Mouse (Mus musculus): ENCODE measurements at regions not wholly inside any gene's neighbourhood (a gene's known extent, or its start where the extent isn't known, plus 50 kb on each side); places are given as distances from the start of the nearest gene placed in this dataset.

DNA sequence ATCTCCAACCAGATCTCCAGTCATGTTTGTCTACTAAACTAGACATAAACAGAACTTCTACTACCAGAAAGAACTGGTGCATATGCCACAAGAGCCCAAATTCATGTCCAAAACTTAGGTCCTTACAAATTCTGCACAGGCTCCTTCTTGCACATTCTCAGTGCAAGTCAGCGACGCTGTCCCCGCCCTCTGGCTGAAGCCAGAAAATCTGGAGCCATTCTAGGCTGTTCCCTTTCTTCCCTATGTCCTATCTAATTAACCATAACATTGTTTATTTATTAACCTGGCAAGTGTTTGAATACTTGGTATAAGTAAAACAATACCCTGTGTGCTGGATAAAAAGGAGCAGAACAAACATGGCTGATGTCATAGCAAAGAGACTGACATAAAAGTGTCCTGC, 122.7 kb downstream of the Tent5c start:
- H3K9ac ChIP-seq (ENCODE audit: low read length), result no peak overlapping the region
- no peak for ATAC-seq (ENCODE audit: insufficient number of reproducible peaks, low FRiP score, low TSS enrichment, low read depth)
- no peak overlapping the region for H3K27ac ChIP-seq (replicated peaks; ENCODE audit: low read depth, low read length)
- 95% methylated on average over 3 of the region's 3 CpGs for WGBS
- H3K4me3 ChIP-seq (ENCODE audit: low read depth, low read length), result no peak overlapping the region
- peak; percentile 17 for DNase-seq (ENCODE audit: low spot score)
- H3K9me3 ChIP-seq (ENCODE audit: control insufficient read depth, low read length), result no peaks in the 10 kb centered on the region
- H3K36me3 ChIP-seq (ENCODE audit: control insufficient read depth, insufficient read depth, low read length), result no peaks in the 10 kb centered on the region
- no peaks in the 10 kb centered on the region for H3K4me1 ChIP-seq (ENCODE audit: control insufficient read depth, insufficient read depth, low read length)
- H3K4me2 ChIP-seq (ENCODE audit: low read depth, severe bottlenecking), result no peak overlapping the region
- H3K27me3 ChIP-seq (ENCODE audit: control insufficient read depth, insufficient read depth, low read length), result no peaks in the 10 kb centered on the region

GRCm38 (mm10) chr3:100365354-100365945, 123.7 kb downstream of the Tent5c start:
- ATAC-seq (ENCODE audit: insufficient number of reproducible peaks, low FRiP score, low TSS enrichment, low read depth), result no peak
- no peaks in the 10 kb centered on the region for H3K27me3 ChIP-seq (ENCODE audit: control insufficient read depth, insufficient read depth, low read length)
- no peak overlapping the region for H3K27ac ChIP-seq (replicated peaks; ENCODE audit: low read depth, low read length)
- H3K4me2 ChIP-seq (ENCODE audit: low read depth, severe bottlenecking), result no peak overlapping the region
- DNase-seq (ENCODE audit: low spot score), result peak; percentile 34
- WGBS, result 75% methylated on average over 3 of the region's 3 CpGs
- no peak overlapping the region for H3K9ac ChIP-seq (ENCODE audit: low read length)
- H3K4me1 ChIP-seq (ENCODE audit: control insufficient read depth, insufficient read depth, low read length), result no peaks in the 10 kb centered on the region
- no peak overlapping the region for H3K4me3 ChIP-seq (ENCODE audit: low read depth, low read length)
- no peaks in the 10 kb centered on the region for H3K36me3 ChIP-seq (ENCODE audit: control insufficient read depth, insufficient read depth, low read length)
- no peaks in the 10 kb centered on the region for H3K9me3 ChIP-seq (ENCODE audit: control insufficient read depth, low read length)

GRCm38 (mm10) chr3:100364706-100365105, 124.4 kb downstream of the Tent5c start:
- H3K27ac ChIP-seq (replicated peaks; ENCODE audit: low read depth, low read length), result no peak overlapping the region
- no peaks in the 10 kb centered on the region for H3K9me3 ChIP-seq (ENCODE audit: control insufficient read depth, low read length)
- WGBS, result 75% methylated on average over 2 of the region's 2 CpGs
- no peaks in the 10 kb centered on the region for H3K36me3 ChIP-seq (ENCODE audit: control insufficient read depth, insufficient read depth, low read length)
- no peaks in the 10 kb centered on the region for H3K27me3 ChIP-seq (ENCODE audit: control insufficient read depth, insufficient read depth, low read length)
- ATAC-seq (ENCODE audit: insufficient number of reproducible peaks, low FRiP score, low TSS enrichment, low read depth), result no peak
- no peak overlapping the region for H3K9ac ChIP-seq (ENCODE audit: low read length)
- DNase-seq (ENCODE audit: low spot score), result no peak
- no peak overlapping the region for H3K4me2 ChIP-seq (ENCODE audit: low read depth, severe bottlenecking)
- H3K4me3 ChIP-seq (ENCODE audit: low read depth, low read length), result no peak overlapping the region
- no peaks in the 10 kb centered on the region for H3K4me1 ChIP-seq (ENCODE audit: control insufficient read depth, insufficient read depth, low read length)

GRCm38 (mm10) chr3:100362983-100363382, 126.1 kb downstream of the Tent5c start:
- no peak for ATAC-seq (ENCODE audit: insufficient number of reproducible peaks, low FRiP score, low TSS enrichment, low read depth)
- Histone ChIP-seq H3K4me1 (ENCODE audit: control insufficient read depth, insufficient read depth, low read length) (no peaks in the 10 kb centered on the region), H3K36me3 (ENCODE audit: control insufficient read depth, insufficient read depth, low read length) (no peaks in the 10 kb centered on the region), H3K9ac (ENCODE audit: low read length) (no peak overlapping the region), H3K27ac (replicated peaks; ENCODE audit: low read depth, low read length) (no peak overlapping the region), H3K27me3 (ENCODE audit: control insufficient read depth, insufficient read depth, low read length) (no peaks in the 10 kb centered on the region), H3K9me3 (ENCODE audit: control insufficient read depth, low read length) (no peaks in the 10 kb centered on the region), H3K4me3 (ENCODE audit: low read depth, low read length) (no peak overlapping the region), H3K4me2 (ENCODE audit: low read depth, severe bottlenecking) (no peak overlapping the region)
- DNase-seq (ENCODE audit: low spot score), result no peak
- WGBS, result 87% methylated on average over 3 of the region's 3 CpGs

- Histone ChIP-seq H3K9me3 (ENCODE audit: control insufficient read depth, low read length) (no peaks in the 10 kb centered on the region), H3K9ac (ENCODE audit: low read length) (no peak overlapping the region), H3K4me1 (ENCODE audit: control insufficient read depth, insufficient read depth, low read length) (no peaks in the 10 kb centered on the region), H3K36me3 (ENCODE audit: control insufficient read depth, insufficient read depth, low read length) (no peaks in the 10 kb centered on the region), H3K4me2 (ENCODE audit: low read depth, severe bottlenecking) (no peak overlapping the region), H3K4me3 (ENCODE audit: low read depth, low read length) (no peak overlapping the region), H3K27me3 (ENCODE audit: control insufficient read depth, insufficient read depth, low read length) (no peaks in the 10 kb centered on the region), H3K27ac (replicated peaks; ENCODE audit: low read depth, low read length) (no peak overlapping the region)
- no peak for DNase-seq (ENCODE audit: low spot score)
- WGBS, result 81% methylated on average over 3 of the region's 3 CpGs
- no peak for ATAC-seq (ENCODE audit: insufficient number of reproducible peaks, low FRiP score, low TSS enrichment, low read depth)
Measured at GRCm38 (mm10) chr3:100360019-100360418, 129.1 kb downstream of the Tent5c start.

GRCm38 (mm10) chr3:100359036-100359435, 130.1 kb downstream of the Tent5c start:
- 0 out of 2 replicates have a peak, but pooled peaks have one; percentile 51 for ATAC-seq (ENCODE audit: insufficient number of reproducible peaks, low FRiP score, low TSS enrichment, low read depth)
- WGBS, result 34% methylated on average over 8 of the region's 8 CpGs
- no peaks in the 10 kb centered on the region for H3K27me3 ChIP-seq (ENCODE audit: control insufficient read depth, insufficient read depth, low read length)
- DNase-seq (ENCODE audit: low spot score), result peak; percentile 60
- no peaks in the 10 kb centered on the region for H3K9me3 ChIP-seq (ENCODE audit: control insufficient read depth, low read length)
- peak overlapping the region; percentile 52; the same call in 1 of the 2 replicates for H3K9ac ChIP-seq (ENCODE audit: low read length)
- H3K4me2 ChIP-seq (ENCODE audit: low read depth, severe bottlenecking), result peak overlapping the region; percentile 30; the same call in 1 of the 2 replicates
- no peaks in the 10 kb centered on the region for H3K4me1 ChIP-seq (ENCODE audit: control insufficient read depth, insufficient read depth, low read length)
- no peaks in the 10 kb centered on the region for H3K36me3 ChIP-seq (ENCODE audit: control insufficient read depth, insufficient read depth, low read length)
- no peak overlapping the region for H3K4me3 ChIP-seq (ENCODE audit: low read depth, low read length)
- H3K27ac ChIP-seq (replicated peaks; ENCODE audit: low read depth, low read length), result no peak overlapping the region

GRCm38 (mm10) chr3:100333478-100333877, 155.6 kb downstream of the Tent5c start:
- Histone ChIP-seq H3K9ac (ENCODE audit: low read length) (no peak overlapping the region), H3K27me3 (ENCODE audit: control insufficient read depth, insufficient read depth, low read length) (no peaks in the 10 kb centered on the region), H3K4me2 (ENCODE audit: low read depth, severe bottlenecking) (no peak overlapping the region), H3K27ac (replicated peaks; ENCODE audit: low read depth, low read length) (no peak overlapping the region), H3K36me3 (ENCODE audit: control insufficient read depth, insufficient read depth, low read length) (no peaks in the 10 kb centered on the region), H3K9me3 (ENCODE audit: control insufficient read depth, low read length) (no peaks in the 10 kb centered on the region), H3K4me1 (ENCODE audit: control insufficient read depth, insufficient read depth, low read length) (no peaks in the 10 kb centered on the region), H3K4me3 (ENCODE audit: low read depth, low read length) (no peak overlapping the region)
- 95% methylated on average over 2 of the region's 2 CpGs for WGBS
- no peak for DNase-seq (ENCODE audit: low spot score)
- ATAC-seq (ENCODE audit: insufficient number of reproducible peaks, low FRiP score, low TSS enrichment, low read depth), result no peak

DNA sequence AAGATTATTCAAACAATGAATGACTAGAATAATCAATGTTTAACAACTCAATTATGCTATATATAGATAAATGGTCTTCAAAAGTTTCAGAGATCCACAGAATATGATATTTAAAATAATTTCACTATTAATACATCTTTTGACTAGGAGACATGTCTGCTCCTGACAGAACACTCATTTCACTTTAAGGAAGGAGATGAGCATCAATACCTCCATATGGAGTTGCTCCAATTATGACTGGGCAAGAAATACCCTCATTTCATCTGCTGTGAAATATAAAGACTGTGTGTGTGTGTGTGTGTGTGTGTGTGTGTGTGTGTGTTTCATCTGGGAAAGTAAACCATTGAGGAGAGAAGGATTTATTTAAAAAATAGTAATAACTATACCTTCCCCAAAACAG, 156.2 kb upstream of the Wdr3 start:
- H3K27me3 ChIP-seq (ENCODE audit: control insufficient read depth, insufficient read depth, low read length), result no peaks in the 10 kb centered on the region
- no peak overlapping the region for H3K4me3 ChIP-seq (ENCODE audit: low read depth, low read length)
- no peak for ATAC-seq (ENCODE audit: insufficient number of reproducible peaks, low FRiP score, low TSS enrichment, low read depth)
- H3K4me1 ChIP-seq (ENCODE audit: control insufficient read depth, insufficient read depth, low read length), result no peaks in the 10 kb centered on the region
- H3K9me3 ChIP-seq (ENCODE audit: control insufficient read depth, low read length), result no peaks in the 10 kb centered on the region
- H3K27ac ChIP-seq (replicated peaks; ENCODE audit: low read depth, low read length), result no peak overlapping the region
- H3K36me3 ChIP-seq (ENCODE audit: control insufficient read depth, insufficient read depth, low read length), result no peaks in the 10 kb centered on the region
- no peak overlapping the region for H3K4me2 ChIP-seq (ENCODE audit: low read depth, severe bottlenecking)
- DNase-seq (ENCODE audit: low spot score), result no peak
- H3K9ac ChIP-seq (ENCODE audit: low read length), result no peak overlapping the region

DNA sequence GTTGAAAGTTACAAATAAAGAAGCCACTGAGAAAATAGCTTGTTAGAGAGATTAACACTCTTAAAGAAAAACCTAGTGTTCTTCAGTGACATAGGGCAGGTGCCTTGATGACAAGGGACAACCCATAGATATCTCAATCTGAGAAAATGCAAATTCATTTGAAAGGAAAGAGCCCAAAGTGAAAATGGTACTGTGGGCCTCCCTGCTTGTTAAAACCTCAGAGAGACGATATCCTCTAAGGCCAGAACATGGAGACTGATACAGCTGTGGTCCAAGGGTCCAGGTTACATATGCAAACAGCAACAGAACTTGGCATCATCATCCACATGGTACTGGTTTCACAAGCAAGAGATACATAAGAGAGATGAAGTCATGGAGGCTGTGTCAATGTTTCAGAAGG, 125.6 kb upstream of the Wdr3 start:
- ATAC-seq (ENCODE audit: insufficient number of reproducible peaks, low FRiP score, low TSS enrichment, low read depth) (no peak), DNase-seq (ENCODE audit: low spot score) (no peak)
- Histone ChIP-seq H3K27ac (replicated peaks; ENCODE audit: low read depth, low read length) (no peak overlapping the region), H3K4me3 (ENCODE audit: low read depth, low read length) (no peak overlapping the region), H3K9me3 (ENCODE audit: control insufficient read depth, low read length) (no peaks in the 10 kb centered on the region), H3K4me2 (ENCODE audit: low read depth, severe bottlenecking) (no peak overlapping the region), H3K27me3 (ENCODE audit: control insufficient read depth, insufficient read depth, low read length) (no peaks in the 10 kb centered on the region), H3K4me1 (ENCODE audit: control insufficient read depth, insufficient read depth, low read length) (no peaks in the 10 kb centered on the region), H3K36me3 (ENCODE audit: control insufficient read depth, insufficient read depth, low read length) (no peaks in the 10 kb centered on the region), H3K9ac (ENCODE audit: low read length) (no peak overlapping the region)
- WGBS, result 87% methylated on average over 1 of the region's 1 CpGs
